Mouse (Mus musculus) thymus, adult 2 months (tissue): Measurements from ENCODE around the gene Ctf2. TPM values are rescaled to one million over a fixed set of nuclear protein-coding genes. Genes with fewer than 3 reads are reported as not detected.
A peak's percentile ranks its signal among the peaks of the same experiment; 100 is the strongest.

Experiments used
- DNase-seq: peaks from one replicate; pipeline ENCODE4 v3.0.0; 2021
- H3K27ac ChIP-seq: fragments of 200-500 bp; 2 replicates; pipeline ENCODE4 v1.5.1; 2012; ENCODE audit warnings: low read length, control low read depth; ENCODE audit not compliant: control insufficient read depth, insufficient read depth
- H3K27me3 ChIP-seq: fragments of 200-500 bp; 2 replicates; pipeline ENCODE4 v1.6.1; 2012; ENCODE audit warnings: mild to moderate bottlenecking, low read length, moderate library complexity, mixed read lengths; ENCODE audit not compliant: control insufficient read depth, insufficient read depth
- H3K36me3 ChIP-seq: fragments of 200-500 bp; 2 replicates; pipeline ENCODE4 v1.6.1; 2012; ENCODE audit warnings: mild to moderate bottlenecking, low read length, moderate library complexity; ENCODE audit not compliant: control insufficient read depth, insufficient read depth
- H3K4me1 ChIP-seq: fragments of 200-500 bp; replicated peaks from 2 replicates; pipeline ENCODE4 v1.6.1; 2012; ENCODE audit warnings: low read length; ENCODE audit not compliant: control insufficient read depth, insufficient read depth
- H3K4me3 ChIP-seq: fragments of 200-500 bp; 2 replicates; pipeline ENCODE4 v1.5.1; 2012; ENCODE audit warnings: mild to moderate bottlenecking, low read length, control low read depth, moderate library complexity; ENCODE audit not compliant: control insufficient read depth, insufficient read depth
- CTCF ChIP-seq: fragments of 200-500 bp; IDR thresholded peaks from 2 replicates; pipeline ENCODE4 v1.5.1; 2012; ENCODE audit warnings: mild to moderate bottlenecking, control low read depth, low read length, moderate library complexity, borderline replicate concordance; ENCODE audit not compliant: control insufficient read depth, poor library complexity, insufficient read depth; ENCODE audit errors: extremely low read depth
- POLR2A ChIP-seq: fragments of 200-500 bp; IDR thresholded peaks from 2 replicates; pipeline ENCODE4 v1.6.1; 2012; ENCODE audit warnings: mild to moderate bottlenecking, low read length, control low read depth, moderate library complexity; ENCODE audit not compliant: control insufficient read depth, poor library complexity, insufficient read depth; ENCODE audit errors: extremely low read depth
- WGBS: fragments of 180-500 bp; shearing (Covaris S2); methylation state at CpG from one replicate; pipeline ENCODE4 v1.1.7; 2018; 5-methylcytosine and 5-hydroxymethylcytosine counted together
- polyA plus RNA-seq: library from polyadenylated mRNA; depleted of rRNA; stranded (reverse); fragments of >200 nt; gene quantifications from 2 replicates; pipeline ENCODE4 v1.2.3, GENCODE M21; 2012

Gene Ctf2
- polyA plus RNA-seq, 1 experiment: not detected

GRCm38 (mm10) chr7:127773664-127774384 lies 41.9 kb upstream of the Ctf2 start:
- H3K27ac ChIP-seq: no peak overlapping the region
- no peaks in the 10 kb centered on the region for H3K27me3 ChIP-seq
- peaks cover 30% of the 10 kb centered on the region for H3K4me1 ChIP-seq
- no peaks in the 10 kb centered on the region for H3K36me3 ChIP-seq
- peak; percentile 70 for DNase-seq
- TF ChIP-seq POLR2A (no peak), CTCF (peak; percentile 95)
- 36% methylated on average over 9 of the region's 9 CpGs for WGBS
- H3K4me3 ChIP-seq: no peak overlapping the region

GRCm38 (mm10) chr7:127772557-127772956 lies 40.6 kb upstream of the Ctf2 start:
- no peaks in the 10 kb centered on the region for H3K36me3 ChIP-seq
- H3K4me1 ChIP-seq: peaks cover 29% of the 10 kb centered on the region
- TF ChIP-seq CTCF (no peak), POLR2A (no peak)
- no peak overlapping the region for H3K27ac ChIP-seq
- DNase-seq: no peak
- no peaks in the 10 kb centered on the region for H3K27me3 ChIP-seq
- WGBS: 95% methylated on average over 1 of the region's 1 CpGs
- H3K4me3 ChIP-seq: no peak overlapping the region

GRCm38 (mm10) chr7:127772080-127772479 lies 40.1 kb upstream of the Ctf2 start:
- no peaks in the 10 kb centered on the region for H3K27me3 ChIP-seq
- WGBS: 89% methylated on average over 3 of the region's 3 CpGs
- no peak for DNase-seq
- TF ChIP-seq CTCF (no peak), POLR2A (no peak)
- no peaks in the 10 kb centered on the region for H3K36me3 ChIP-seq
- H3K4me1 ChIP-seq: peaks cover 29% of the 10 kb centered on the region
- no peak overlapping the region for H3K4me3 ChIP-seq
- H3K27ac ChIP-seq: no peak overlapping the region

- no peak for DNase-seq
- Histone ChIP-seq H3K4me1 (peaks cover 29% of the 10 kb centered on the region), H3K27me3 (no peaks in the 10 kb centered on the region), H3K4me3 (no peak overlapping the region), H3K27ac (no peak overlapping the region), H3K36me3 (no peaks in the 10 kb centered on the region)
- TF ChIP-seq CTCF (no peak), POLR2A (no peak)
- WGBS: 43% methylated on average over 5 of the region's 5 CpGs
These were observed 39.3 kb upstream of the Ctf2 start for GRCm38 (mm10) chr7:127771262-127771661.

GRCm38 (mm10) chr7:127770039-127770905 lies 38.3 kb upstream of the Ctf2 start:
- DNase-seq: no peak

GRCm38 (mm10) chr7:127769651-127770038 lies 37.7 kb upstream of the Ctf2 start, which contains the start of gene Orai3:
Orai3 (plus strand) TSS chr7:127769815.
- TF ChIP-seq CTCF: no peak
- 0 out of 2 replicates have a peak, but pooled peaks have one; percentile 21 for TF ChIP-seq POLR2A
- Histone ChIP-seq H3K4me1 (peaks cover 29% of the 10 kb centered on the region), H3K36me3 (no peaks in the 10 kb centered on the region)

More at GRCm38 (mm10) chr7:127770039-127770905, 38.3 kb upstream of the Ctf2 start:
- H3K27ac ChIP-seq: no peak overlapping the region
- TF ChIP-seq POLR2A (no peak), CTCF (no peak)
- H3K4me1 ChIP-seq: peaks cover 29% of the 10 kb centered on the region
- no peaks in the 10 kb centered on the region for H3K36me3 ChIP-seq
- 1% methylated on average over 27 of the region's 27 CpGs for WGBS
- H3K4me3 ChIP-seq: peak overlapping the region; percentile 83
- H3K27me3 ChIP-seq: no peaks in the 10 kb centered on the region

More at GRCm38 (mm10) chr7:127769651-127770038, 37.7 kb upstream of the Ctf2 start, which contains the start of gene Orai3:
- H3K27ac ChIP-seq: peak within 1 kb of the TSS; percentile 42; the same call in 1 of the 2 replicates
- peak within 1 kb of the TSS; percentile 83 for H3K4me3 ChIP-seq
- DNase-seq: peak; percentile 69
- H3K27me3 ChIP-seq: no peaks in the 10 kb centered on the region
- under 1% methylated on average over 24 of the region's 24 CpGs for WGBS
